Mouse (Mus musculus): ENCODE data around the gene Nat8f7. TPM values are rescaled to one million over a fixed set of nuclear protein-coding genes. Genes with fewer than 3 reads are reported as not detected.
"Not testable (repeated sequence)": the region's sequence is repeated elsewhere in the genome, so short reads cannot be mapped to it uniquely, and the experiment has no call there.

Gene Nat8f7
- total RNA-seq (2021), result 0.53 and 1.1 TPM in 2 replicates
- long read RNA-seq, experiment 1, result 0 reads
- long read RNA-seq, experiment 2, result 0 reads

DNA sequence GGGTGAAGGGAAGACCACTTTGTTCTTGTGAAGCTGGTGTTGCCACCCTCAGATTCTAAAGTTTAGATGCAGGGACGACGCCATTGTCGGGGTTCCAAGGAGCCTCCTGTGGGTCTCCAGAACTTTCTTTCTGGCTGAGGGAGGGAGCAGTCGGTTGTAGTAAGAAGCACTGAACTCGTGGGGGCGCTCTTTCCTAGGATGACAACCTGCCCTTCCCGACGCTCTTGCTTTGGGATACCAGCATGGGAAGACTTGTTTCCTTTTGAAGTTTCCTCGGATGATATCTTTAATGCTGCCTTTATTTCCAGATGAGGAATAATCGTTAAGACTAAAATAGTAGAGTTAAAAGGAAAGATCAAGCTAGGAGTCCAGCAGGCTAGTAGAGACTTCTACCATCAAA, at the start of gene Nat8f7:
TSS of gene Nat8f7 (minus strand) at position 101 of the 400 bp plus-strand sequence.
- peak; percentile 6 for DNase-seq

DNA sequence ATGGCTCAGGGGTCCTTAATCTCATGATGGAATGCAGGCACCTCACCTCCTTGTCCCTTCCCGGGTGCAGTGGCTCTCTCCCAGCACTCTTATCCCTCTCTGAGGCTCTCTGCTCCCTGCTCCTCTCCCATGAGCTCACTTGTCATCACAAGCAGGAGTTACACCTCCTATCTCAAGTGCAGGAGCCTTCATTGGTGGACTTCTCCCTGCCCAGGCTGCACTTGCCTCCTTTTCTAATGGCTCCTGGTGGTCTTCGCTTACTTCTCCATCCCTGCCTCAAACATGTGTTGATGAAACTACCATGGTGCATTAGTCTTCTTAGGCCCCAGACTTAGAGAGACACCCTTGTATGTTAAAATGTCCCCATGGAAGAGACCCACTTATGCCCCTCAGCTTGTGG, 49.7 kb upstream of the Nat8f7 start:
- DNase-seq, result not testable (repeated sequence)

DNA sequence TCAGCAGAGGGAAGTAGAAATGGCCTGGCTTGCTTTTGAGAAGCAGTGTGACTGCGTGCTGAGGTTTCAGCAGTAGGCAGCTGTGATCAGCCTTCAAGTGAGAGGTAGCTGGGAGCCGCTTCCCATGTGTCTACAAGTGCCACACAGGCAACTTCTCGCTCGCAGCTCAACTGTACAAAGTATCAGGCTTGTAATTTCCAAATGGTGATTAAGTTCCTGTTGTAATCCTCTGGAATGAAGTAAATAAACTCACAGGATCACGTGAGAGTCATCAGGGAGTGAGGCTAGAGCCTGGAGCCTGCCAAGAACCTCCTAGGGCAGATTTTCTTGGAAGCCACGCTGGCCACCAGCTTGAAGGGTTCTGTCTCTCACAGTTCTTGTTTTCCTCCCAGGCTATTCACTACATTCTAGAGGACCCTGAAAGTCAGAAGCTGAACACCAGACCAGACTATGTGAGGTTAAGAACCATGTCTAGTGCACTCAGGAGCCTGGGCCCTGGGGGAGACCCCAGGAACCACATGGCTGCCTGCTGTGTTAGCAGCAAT, 42.8 kb upstream of the Nat8f7 start:
- not testable (repeated sequence) for DNase-seq

DNA sequence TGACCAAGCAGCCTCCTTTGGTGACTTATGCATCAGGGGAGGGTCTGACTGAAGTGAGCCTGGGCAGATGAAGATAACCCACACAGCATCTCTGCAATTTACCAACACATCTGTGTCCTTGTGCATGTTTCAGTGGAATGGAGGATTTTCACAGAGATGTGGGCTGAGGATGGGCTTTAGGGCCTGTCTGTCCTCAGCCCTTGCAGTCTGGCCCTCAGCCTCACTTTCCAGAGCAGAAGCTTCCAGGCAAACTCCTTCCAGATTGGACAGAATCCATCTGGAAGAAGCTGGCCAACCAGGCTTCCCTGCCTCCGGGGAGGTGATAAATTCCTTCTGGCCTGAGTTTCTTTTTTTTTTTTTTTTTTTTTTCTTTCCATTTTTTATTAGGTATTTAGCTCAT, 3.4 kb downstream of the Nat8f7 start:
- not testable (repeated sequence) for DNase-seq

DNA sequence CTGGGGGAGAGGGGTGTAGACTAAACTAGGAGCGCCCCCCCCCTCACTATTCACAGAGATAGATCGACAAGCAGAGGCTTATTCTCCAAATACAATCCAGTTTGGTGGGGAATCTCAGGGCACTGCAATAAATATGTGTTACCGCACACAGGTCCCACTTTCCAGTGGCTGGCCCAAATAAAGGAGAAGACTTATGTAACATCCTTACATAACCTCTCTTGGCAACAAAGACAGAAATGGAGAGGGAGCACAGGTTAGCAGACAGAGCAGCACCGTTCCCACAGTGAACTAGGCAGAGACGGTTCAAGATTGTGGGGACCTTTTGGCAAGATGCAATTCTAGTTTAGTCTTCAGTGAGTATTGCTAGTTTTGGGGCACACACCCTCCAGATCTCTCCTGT, 3.8 kb downstream of the Nat8f7 start:
- DNase-seq, result not testable (repeated sequence)

DNA sequence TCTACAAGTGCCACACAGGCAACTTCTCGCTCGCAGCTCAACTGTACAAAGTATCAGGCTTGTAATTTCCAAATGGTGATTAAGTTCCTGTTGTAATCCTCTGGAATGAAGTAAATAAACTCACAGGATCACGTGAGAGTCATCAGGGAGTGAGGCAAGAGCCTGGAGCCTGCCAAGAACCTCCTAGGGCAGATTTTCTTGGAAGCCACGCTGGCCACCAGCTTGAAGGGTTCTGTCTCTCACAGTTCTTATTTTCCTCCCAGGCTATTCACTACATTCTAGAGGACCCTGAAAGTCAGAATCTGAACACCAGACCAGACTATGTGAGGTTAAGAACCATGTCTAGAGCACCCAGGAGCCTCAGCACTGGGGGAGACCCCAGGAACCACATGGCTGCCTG, 11.1 kb downstream of the Nat8f7 start:
- peak; percentile 72 for DNase-seq

Small RNA genes lying within 50 kb of the gene (microRNA-seq; reads per million reads assigned to microRNA genes)
- gene Gm27317, result 0 reads per million in 2 experiments

Other genes with a start within 250 kb of the Nat8f7 start
- gene Fbxo41, start 210.2 kb downstream of the Nat8f7 start, total RNA-seq (2021), result 0.44 and 0.83 TPM in 2 replicates
- gene Egr4, start 199.6 kb downstream of the Nat8f7 start, total RNA-seq (2021), result 0.26 TPM in 1 of 2 replicates, not detected in the other
- gene Alms1, start 125.7 kb downstream of the Nat8f7 start, total RNA-seq (2021), result 7.1 and 8.2 TPM in 2 replicates
- 0.68 TPM in 1 of 2 replicates, not detected in the other for gene Nat8f3, start 52.5 kb upstream of the Nat8f7 start, total RNA-seq (2021)
- gene Nat8f6, start 107.7 kb upstream of the Nat8f7 start, total RNA-seq (2021), result 0.41 and 0.45 TPM in 2 replicates
- 1.4 and 1.9 TPM in 2 replicates for gene Nat8f5, start 107.8 kb upstream of the Nat8f7 start, total RNA-seq (2021)
- gene Nat8, start 118.9 kb upstream of the Nat8f7 start, total RNA-seq (2021), result 1.6 TPM in 2 replicates
- gene Nat8f2, start 156.0 kb upstream of the Nat8f7 start, total RNA-seq (2021), result 0.64 and 3.5 TPM in 2 replicates
- gene Nat8f4, start 191.7 kb upstream of the Nat8f7 start, total RNA-seq (2021), result 6.1 and 7.9 TPM in 2 replicates
- gene Tprkb, start 198.7 kb upstream of the Nat8f7 start, total RNA-seq (2021), result 41.9 and 43.1 TPM in 2 replicates
- gene Nat8f1, start 202.5 kb upstream of the Nat8f7 start, total RNA-seq (2021), result 23.5 and 47.2 TPM in 2 replicates
- gene Dusp11, start 248.5 kb upstream of the Nat8f7 start, total RNA-seq (2021), result 115 and 124 TPM in 2 replicates

All from adrenal gland, postnatal 14 days (tissue).